Mouse (Mus musculus) ES-E14 (cell line): Measurements from ENCODE around the gene Ube2d1. TPM values are rescaled to one million over a fixed set of nuclear protein-coding genes. Genes with fewer than 3 reads are reported as not detected.

Experiments used
- DNase-seq: peaks from one replicate; pipeline ENCODE4 v3.0.0-alpha.2; 2013; ENCODE audit warnings: low read depth, low spot score
- H3K27ac ChIP-seq: 2 replicates; pipeline ENCODE4 v1.5.1; 2012; ENCODE audit warnings: low read depth, mild to moderate bottlenecking, low read length, moderate library complexity, mixed read lengths; ENCODE audit not compliant: poor library complexity, insufficient read depth, severe bottlenecking
- H3K36me3 ChIP-seq: 2 replicates; pipeline ENCODE4 v1.6.1; 2012; ENCODE audit warnings: mild to moderate bottlenecking, low read length, moderate library complexity, mixed read lengths; ENCODE audit not compliant: control insufficient read depth, poor library complexity, insufficient read depth, severe bottlenecking
- H3K4me1 ChIP-seq, 2 experiments: fragments of 150-350 bp in 1 of 2; sonication (generic) in 1 of 2; 2 replicates each; pipeline ENCODE4 v1.6.1; 2012; ENCODE audit warnings: low read length in 2 of 2, mild to moderate bottlenecking in 1 of 2, mixed read lengths in 1 of 2; ENCODE audit not compliant: control insufficient read depth in 2 of 2, insufficient read depth in 2 of 2, poor library complexity in 1 of 2
- H3K4me3 ChIP-seq, 2 experiments: fragments of 150-350 bp in 1 of 2; sonication (generic) in 1 of 2; 2 replicates each; pipeline ENCODE4 v1.5.1; 2012; ENCODE audit warnings: low read length in 2 of 2, low read depth in 1 of 2, mild to moderate bottlenecking in 1 of 2, mixed read lengths in 1 of 2; ENCODE audit not compliant: insufficient read depth in 1 of 2, poor library complexity in 1 of 2, severe bottlenecking in 1 of 2
- H3K9ac ChIP-seq: 2 replicates; pipeline ENCODE4 v1.6.1; 2012; ENCODE audit warnings: low read depth, mild to moderate bottlenecking, low read length, mixed read lengths; ENCODE audit not compliant: poor library complexity, insufficient read depth, severe bottlenecking
- H3K9me3 ChIP-seq: fragments of 150-350 bp; sonication (generic); 2 replicates; pipeline ENCODE4 v1.6.1; 2012; ENCODE audit warnings: low read depth, mild to moderate bottlenecking, low read length; ENCODE audit not compliant: control insufficient read depth, insufficient read depth
- CHD2 ChIP-seq: IDR thresholded peaks from 2 replicates; pipeline ENCODE4 v1.6.1; 2014; ENCODE audit warnings: mild to moderate bottlenecking, low read depth, low read length, inconsistent platforms
- HCFC1 ChIP-seq: IDR thresholded peaks from 2 replicates; pipeline ENCODE4 v1.6.1; 2012; ENCODE audit warnings: low read length, inconsistent platforms, borderline replicate concordance; ENCODE audit not compliant: insufficient read depth
- MAFK ChIP-seq: IDR thresholded peaks from 2 replicates; pipeline ENCODE4 v1.6.1; 2014; ENCODE audit warnings: mild to moderate bottlenecking, low read depth, low read length, inconsistent platforms; ENCODE audit not compliant: insufficient read depth
- ZC3H11A ChIP-seq: IDR thresholded peaks from 2 replicates; pipeline ENCODE4 v1.6.1; 2012; ENCODE audit warnings: low read depth, mild to moderate bottlenecking, inconsistent platforms, low read length, borderline replicate concordance
- ZNF384 ChIP-seq: IDR thresholded peaks from 2 replicates; pipeline ENCODE4 v1.6.1; 2012; ENCODE audit warnings: low read depth, low read length, inconsistent platforms
- in situ Hi-C, 2 experiments: fragments of 600-800 bp; cut with MboI; formaldehyde crosslinking; loops; one replicate each; pipeline ENCODE4 v1.15.1; 2025; ENCODE audit warnings: low sequenced_read_pairs in 2 of 2, inconsistent platforms in 1 of 2; ENCODE audit not compliant: unreplicated experiment in 2 of 2
- total RNA-seq: library from RNA; depleted of rRNA; stranded (reverse); fragments of 300-350 nt; gene quantifications from 2 replicates; pipeline ENCODE4 v1.2.3, GENCODE M21; 2012

The Ube2d1 gene
- total RNA-seq, 1 experiment, result 8.3 TPM

- Histone ChIP-seq H3K4me1 (peaks cover 2 to 6% of the 10 kb centered on the region in 2 experiments; a peak in 2 of 4 replicates), H3K27ac (no peak overlapping the region), H3K36me3 (no peaks in the 10 kb centered on the region), H3K9ac (no peak overlapping the region), H3K4me3 (no peak overlapping the region), H3K9me3 (no peaks in the 10 kb centered on the region)
- TF ChIP-seq ZNF384 (no peak), MAFK (no peak), ZC3H11A (no peak), HCFC1 (no peak), CHD2 (no peak)
- no peak for DNase-seq
- in situ Hi-C loops, result no loop called here
Observed at GRCm38 (mm10) chr10:71300161-71300560, 15.1 kb upstream of the Ube2d1 start.

GRCm38 (mm10) chr10:71293245-71293644, 8.2 kb upstream of the Ube2d1 start:
- H3K36me3 ChIP-seq, result no peaks in the 10 kb centered on the region

GRCm38 (mm10) chr10:71292254-71292653, 7.2 kb upstream of the Ube2d1 start:
- Histone ChIP-seq H3K9me3 (no peaks in the 10 kb centered on the region), H3K4me3 (no peak overlapping the region), H3K36me3 (no peaks in the 10 kb centered on the region), H3K27ac (no peak overlapping the region), H3K4me1 (peaks cover 3 to 13% of the 10 kb centered on the region in 2 experiments; a peak in 2 of 4 replicates), H3K9ac (no peak overlapping the region)
- no peak for TF ChIP-seq MAFK
- TF ChIP-seq CHD2, result no peak
- TF ChIP-seq ZC3H11A, result no peak
- DNase-seq, result no peak
- in situ Hi-C loops, result no loop called here

More at GRCm38 (mm10) chr10:71293245-71293644, 8.2 kb upstream of the Ube2d1 start:
- TF ChIP-seq HCFC1 (no peak), CHD2 (no peak), MAFK (no peak), ZC3H11A (no peak), ZNF384 (no peak)
- H3K27ac ChIP-seq, result no peak overlapping the region
- DNase-seq, result no peak
- in situ Hi-C loops, result no loop called here
- no peak overlapping the region for H3K4me3 ChIP-seq
- H3K4me1 ChIP-seq, result peaks cover 3 to 13% of the 10 kb centered on the region in 2 experiments; a peak in 2 of 4 replicates
- H3K9me3 ChIP-seq, result no peaks in the 10 kb centered on the region
- no peak overlapping the region for H3K9ac ChIP-seq

GRCm38 (mm10) chr10:71291801-71292200, 6.7 kb upstream of the Ube2d1 start:
- Histone ChIP-seq H3K9ac (no peak overlapping the region), H3K9me3 (no peaks in the 10 kb centered on the region), H3K4me3 (no peak overlapping the region), H3K36me3 (no peaks in the 10 kb centered on the region), H3K27ac (no peak overlapping the region), H3K4me1 (peaks cover 3 to 13% of the 10 kb centered on the region in 2 experiments; a peak in 2 of 4 replicates)
- DNase-seq, result no peak
- in situ Hi-C loops, result no loop called here
- TF ChIP-seq ZNF384, result no peak
- no peak for TF ChIP-seq HCFC1

GRCm38 (mm10) chr10:71291179-71291661, 6.2 kb upstream of the Ube2d1 start:
- Histone ChIP-seq H3K27ac (no peak overlapping the region), H3K4me3 (no peak overlapping the region), H3K36me3 (no peaks in the 10 kb centered on the region), H3K9ac (no peak overlapping the region), H3K4me1 (peaks cover 3 to 13% of the 10 kb centered on the region in 2 experiments; a peak in 2 of 4 replicates), H3K9me3 (no peaks in the 10 kb centered on the region)
- TF ChIP-seq ZC3H11A (no peak), MAFK (no peak), HCFC1 (no peak), ZNF384 (no peak), CHD2 (no peak)
- DNase-seq, result no peak
- in situ Hi-C loops, result no loop called here
